Mouse (Mus musculus) heart, postnatal 0 days (tissue): Measurements from ENCODE around the gene Gm26938.

Experiments used
- CTCF ChIP-seq: IDR thresholded peaks from 2 replicates; pipeline ENCODE4 v1.5.1; 2016; ENCODE audit warnings: antibody characterized with exemption, control low read depth, low read depth
- EP300 ChIP-seq: IDR thresholded peaks from 2 replicates; pipeline ENCODE4 v1.6.1; 2016; ENCODE audit warnings: antibody characterized with exemption, low read depth

- TF ChIP-seq CTCF (no peak), EP300 (no peak)
Observed at GRCm38 (mm10) chr5:139781406-139781805, 44.8 kb downstream of the Gm26938 start.
